Mouse (Mus musculus): ENCODE results near the gene Cpsf4l.

DNA sequence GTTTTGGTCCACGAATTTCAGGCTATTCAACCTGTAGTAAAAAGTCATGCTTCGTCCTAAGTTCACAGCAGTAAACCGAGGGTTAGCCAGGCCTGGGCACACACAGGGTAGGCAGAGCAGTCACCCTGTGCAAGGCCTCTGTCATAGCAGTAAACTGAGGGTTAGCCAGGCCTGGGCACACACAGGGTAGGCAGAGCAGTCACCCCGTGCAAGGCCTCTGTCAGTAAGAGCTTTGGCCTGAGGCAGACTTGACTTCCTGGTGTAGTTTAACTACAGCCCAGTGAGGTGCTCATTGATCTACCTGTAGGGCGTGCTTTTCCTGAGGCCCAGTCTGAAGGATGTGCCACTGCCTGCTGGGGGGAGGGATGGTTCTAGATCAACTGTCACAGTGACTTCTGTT lies 18.5 kb downstream of the Cpsf4l start:
- no peak for TF ChIP-seq POLR2A (IDR thresholded peaks at IDR 0.05; ENCODE audit: low read depth, low read length)
- no peak for TF ChIP-seq CTCF (IDR thresholded peaks at IDR 0.05; ENCODE audit: extremely low read depth, insufficient read length, insufficient replicate concordance, low read depth, low read length)
